Mouse (Mus musculus): ENCODE results near the gene Tmem94.

DNA sequence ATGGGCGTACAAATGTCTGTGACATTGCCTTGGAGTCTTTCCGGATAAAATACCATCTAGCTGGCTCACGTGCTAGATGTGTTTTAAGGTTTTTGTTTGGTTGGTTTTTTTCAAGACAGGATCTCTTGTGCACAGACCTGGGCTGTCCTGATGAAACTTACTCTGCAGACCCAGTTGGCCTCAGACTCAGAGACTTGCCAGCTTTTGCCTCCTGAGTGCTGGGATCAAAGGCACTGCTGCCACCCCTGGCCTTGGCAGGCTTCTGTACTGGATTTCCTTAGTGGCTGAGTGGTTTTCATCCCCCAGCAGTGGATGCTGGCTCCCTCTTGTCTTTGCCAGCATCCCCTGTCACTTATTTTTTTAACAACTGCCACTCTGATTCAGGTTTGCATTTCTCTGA is 3.7 kb downstream of the Tmem94 start:
- no peak for TF ChIP-seq CTCF (IDR thresholded peaks at IDR 0.05; ENCODE audit: control insufficient read depth, insufficient read depth, insufficient replicate concordance, low read depth, low read length)
- no peak for TF ChIP-seq POLR2A (IDR thresholded peaks at IDR 0.05; ENCODE audit: control insufficient read depth, low read depth, low read length)
